Mouse (Mus musculus) retina, postnatal 1 day (tissue): ENCODE data around the gene Nlrp4f.

ENCODE experiments used
- DNase-seq: peaks from one replicate; pipeline ENCODE4 v3.0.0-alpha.2; 2012

Gene Nlrp4f

GRCm38 (mm10) chr13:65205877-65206276 lies at the start of gene Nlrp4f:
Gene Nlrp4f (minus strand): TSS chr13:65205977.
- no peak for DNase-seq

- DNase-seq: no peak
Measured at GRCm38 (mm10) chr13:65243273-65243672, 37.5 kb upstream of the Nlrp4f start.

GRCm38 (mm10) chr13:65242319-65242787 lies 36.6 kb upstream of the Nlrp4f start:
- no peak for DNase-seq

GRCm38 (mm10) chr13:65241627-65242318 lies 36.0 kb upstream of the Nlrp4f start:
- DNase-seq: no peak

GRCm38 (mm10) chr13:65241099-65241626 lies 35.4 kb upstream of the Nlrp4f start:
- DNase-seq: peak; percentile 95

- DNase-seq: peak; percentile 97
Measured at GRCm38 (mm10) chr13:65240509-65241098, 34.8 kb upstream of the Nlrp4f start.

- DNase-seq: no peak
Measured at GRCm38 (mm10) chr13:65237211-65237610, 31.4 kb upstream of the Nlrp4f start.

GRCm38 (mm10) chr13:65226657-65227056 lies 20.9 kb upstream of the Nlrp4f start:
- DNase-seq: no peak

- no peak for DNase-seq
Measured at GRCm38 (mm10) chr13:65225945-65226344, 20.2 kb upstream of the Nlrp4f start.

GRCm38 (mm10) chr13:65200667-65201066 lies 5.1 kb downstream of the Nlrp4f start:
- no peak for DNase-seq

GRCm38 (mm10) chr13:65176472-65177091 lies 29.2 kb downstream of the Nlrp4f start:
- DNase-seq: no peak

- peak; percentile 68 for DNase-seq
Measured at GRCm38 (mm10) chr13:65175734-65176471, 29.9 kb downstream of the Nlrp4f start.

GRCm38 (mm10) chr13:65174102-65174501 lies 31.7 kb downstream of the Nlrp4f start:
- DNase-seq: no peak

GRCm38 (mm10) chr13:65149940-65150339 lies 55.8 kb downstream of the Nlrp4f start, which contains the start of gene Olfr466:
Gene Olfr466 (plus strand): TSS chr13:65150240.
- no peak for DNase-seq

GRCm38 (mm10) chr13:65137789-65138188 lies 68.0 kb downstream of the Nlrp4f start, which contains the start of gene Olfr465-ps1:
Gene Olfr465-ps1 (plus strand): TSS chr13:65138089.
- DNase-seq: no peak
